Mouse (Mus musculus) kidney, adult 2 months (tissue): ENCODE results near the gene Mocs2.

ENCODE experiments used
- CTCF ChIP-seq: fragments of 200-500 bp; conservative IDR thresholded peaks from 2 replicates; pipeline ENCODE4 v1.5.1; 2011; ENCODE audit warnings: low read depth, mild to moderate bottlenecking, control low read depth, low read length, moderate library complexity, mixed read lengths; ENCODE audit not compliant: insufficient read depth, insufficient read length
- POLR2A ChIP-seq: fragments of 200-500 bp; IDR thresholded peaks from one replicate; pipeline ENCODE4 v1.6.1; 2011; ENCODE audit warnings: low read depth, low read length, control low read depth

DNA sequence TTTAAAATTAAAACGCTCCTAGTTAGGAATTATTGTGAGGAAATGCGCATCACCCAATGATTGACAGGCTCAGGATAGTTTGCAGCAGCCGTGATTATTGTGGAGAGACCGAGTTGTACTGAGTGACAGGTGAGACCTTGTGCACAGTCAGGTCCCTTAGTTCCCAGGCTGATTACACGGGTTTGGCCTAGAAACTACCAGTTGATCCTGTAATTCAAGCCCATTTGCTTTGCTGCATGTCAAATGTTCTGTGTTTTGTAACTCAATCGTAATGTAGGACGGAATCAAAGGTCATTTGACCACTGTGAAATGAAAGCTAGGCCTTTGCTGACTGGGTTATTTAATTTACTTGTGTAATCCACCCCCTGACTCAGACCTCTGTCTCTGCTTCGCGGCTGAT is 477 bp downstream of the Mocs2 start:
- TF ChIP-seq POLR2A: no peak
- no peak for TF ChIP-seq CTCF
